Mouse (Mus musculus) layer of hippocampus, adult 11-12 months (tissue): ENCODE measurements around the gene Ajuba.

Experiments
- DNase-seq: peaks from one replicate; pipeline ENCODE4 v3.0.0; 2022; ENCODE audit warnings: low spot score

Ajuba gene

DNA sequence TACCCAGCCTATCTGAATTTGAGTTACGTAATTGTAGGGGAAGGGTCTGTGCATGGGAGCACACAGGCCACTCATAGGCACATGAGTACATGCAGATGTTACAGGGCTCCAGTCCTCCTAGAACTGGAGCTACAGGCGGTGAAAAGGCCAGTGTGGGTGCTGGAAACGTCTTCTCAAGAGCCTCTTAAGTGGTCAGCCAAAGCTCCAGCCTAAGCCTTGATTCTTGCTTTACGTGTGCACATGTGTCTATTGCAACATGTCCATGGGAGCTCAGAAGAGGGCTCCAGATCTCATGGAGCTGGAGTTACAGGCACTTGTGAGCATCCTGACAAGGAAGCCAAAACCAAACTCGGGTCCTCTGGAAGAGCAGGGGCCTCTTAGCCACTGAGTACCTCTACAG is 32.7 kb downstream of the Ajuba start:
- DNase-seq = no peak

DNA sequence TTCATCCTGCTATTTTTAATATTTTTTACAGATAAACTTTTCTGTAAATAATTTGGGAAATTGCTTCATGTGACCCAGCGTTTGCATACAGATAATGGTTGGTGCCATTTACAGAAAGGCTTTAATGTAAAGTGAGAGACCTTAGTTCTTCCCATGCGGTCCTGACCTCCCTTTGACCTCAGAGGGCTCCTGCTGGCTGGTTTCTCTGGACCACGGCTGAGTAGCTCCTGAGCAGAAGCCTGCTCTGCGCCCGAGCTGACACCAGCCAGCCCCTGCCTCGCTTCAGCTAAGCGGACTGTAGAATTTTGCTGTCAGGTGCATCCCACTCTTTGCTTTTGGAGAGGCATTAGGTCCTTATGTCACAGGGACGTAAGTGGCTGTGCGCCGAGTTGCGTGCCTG is 36.6 kb downstream of the Ajuba start:
- DNase-seq = no peak

DNA sequence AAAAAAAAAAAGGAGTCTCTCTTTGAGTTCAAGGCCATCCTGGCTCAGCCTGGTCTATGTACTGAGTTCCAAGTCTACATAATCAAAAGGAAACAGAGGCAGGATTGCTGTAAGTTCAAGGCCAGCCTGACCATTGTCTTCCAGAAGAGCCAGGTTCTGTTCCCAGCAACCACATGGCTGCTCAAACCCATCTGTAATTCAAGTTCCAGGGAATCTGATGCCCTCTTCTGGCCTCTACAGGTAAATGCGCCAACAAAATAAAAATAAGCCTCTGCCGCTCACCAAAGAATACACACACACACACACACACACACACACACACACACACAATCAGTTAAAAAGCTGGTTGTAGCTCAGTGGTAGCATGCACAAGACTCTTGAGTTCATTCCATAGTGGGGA is 38.8 kb downstream of the Ajuba start:
- DNase-seq = no peak

DNA sequence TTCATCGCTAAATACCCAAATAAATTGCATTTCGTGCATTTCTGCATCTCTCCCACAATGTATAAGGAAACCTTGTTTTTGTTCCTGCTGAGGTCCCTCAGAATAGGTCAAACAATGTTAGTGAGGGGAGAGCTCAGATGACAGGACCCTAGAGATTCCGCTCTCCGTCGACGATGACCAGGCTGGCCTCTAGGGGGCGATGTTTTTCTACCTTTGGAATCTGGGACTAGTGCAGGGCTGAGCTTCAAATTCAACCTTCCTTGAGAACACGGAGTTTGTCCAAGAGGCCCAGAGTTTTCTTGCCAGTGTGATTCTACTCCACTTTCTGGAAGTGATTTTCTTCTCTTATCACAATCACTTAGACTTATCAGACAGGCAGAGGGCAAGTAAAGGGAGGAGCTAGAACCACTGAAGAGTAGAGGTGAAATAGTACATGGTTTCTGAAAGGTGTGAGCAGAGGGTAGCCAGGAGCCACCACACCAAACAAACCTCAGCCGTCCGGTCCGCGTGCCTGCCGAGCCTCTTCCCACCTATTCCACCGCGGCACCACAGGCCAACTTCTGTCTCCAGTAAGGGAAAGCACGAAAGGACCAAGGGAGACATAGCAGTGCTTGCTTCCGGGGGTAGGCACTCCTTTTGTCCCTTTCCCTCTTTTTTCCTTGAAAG is 48.8 kb downstream of the Ajuba start:
- DNase-seq = peak; percentile 89

DNA sequence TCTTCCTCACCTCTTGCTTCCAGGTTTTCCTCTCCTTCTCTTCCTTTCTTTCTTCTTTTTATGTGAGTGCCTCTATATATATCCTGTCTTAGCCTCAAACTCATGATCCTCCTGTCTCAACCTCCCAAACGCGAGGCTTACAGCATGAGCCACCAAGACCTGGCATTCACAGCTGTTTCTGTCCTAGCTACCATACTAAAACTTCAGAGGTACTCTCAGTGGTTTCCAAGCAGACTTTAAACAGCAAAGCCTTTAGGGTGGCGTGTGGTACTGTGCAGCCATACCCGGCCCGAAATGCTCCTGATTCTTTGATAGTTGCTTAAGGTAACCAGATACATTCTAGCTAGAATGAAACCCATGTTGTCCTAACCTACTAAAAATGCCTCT is 49.4 kb downstream of the Ajuba start:
- no peak for DNase-seq

DNA sequence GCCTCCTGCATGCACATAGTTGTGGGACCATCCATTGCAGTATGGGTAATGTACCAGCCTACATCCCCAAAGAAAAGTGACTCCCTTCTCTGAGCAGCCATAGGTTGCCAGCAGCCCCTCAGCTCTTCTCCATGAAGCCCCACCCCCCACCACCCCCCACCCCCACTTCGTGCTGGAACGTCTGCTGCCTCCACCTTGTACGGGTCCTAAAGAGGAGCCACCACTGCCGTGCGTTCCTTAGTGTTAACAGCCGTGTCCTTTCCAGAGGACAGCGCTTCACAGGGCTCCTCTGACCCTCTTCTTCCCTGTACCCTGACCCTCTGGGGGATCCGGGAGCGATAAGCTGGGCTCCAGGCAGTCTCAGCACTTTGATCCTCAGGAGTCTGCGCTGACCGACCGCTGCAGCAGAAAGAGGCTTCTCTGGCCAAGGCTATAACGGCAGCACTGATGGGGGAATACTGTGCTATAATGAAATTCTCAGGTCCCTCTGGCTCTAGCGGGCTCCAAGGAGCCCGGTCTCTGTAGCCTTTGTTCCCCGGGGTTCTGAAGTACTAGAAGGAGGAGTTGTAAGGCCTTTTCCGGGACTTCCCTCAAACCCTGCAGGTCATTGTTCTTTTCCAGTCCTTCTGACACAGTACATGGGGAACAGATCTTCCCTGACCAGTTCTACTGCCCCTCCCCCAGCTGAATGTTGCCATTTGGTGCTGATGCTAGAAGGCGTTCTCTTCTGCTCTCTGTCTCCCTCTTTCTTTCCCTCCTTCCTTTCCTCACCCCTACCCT is 49.9 kb downstream of the Ajuba start:
- DNase-seq = peak; percentile 19

- no peak for DNase-seq
Measured at GRCm38 (mm10) chr14:54523600-54523999, 53.8 kb downstream of the Ajuba start.
